Mouse (Mus musculus): ENCODE data around the gene Igsf21.

Igsf21 gene

DNA sequence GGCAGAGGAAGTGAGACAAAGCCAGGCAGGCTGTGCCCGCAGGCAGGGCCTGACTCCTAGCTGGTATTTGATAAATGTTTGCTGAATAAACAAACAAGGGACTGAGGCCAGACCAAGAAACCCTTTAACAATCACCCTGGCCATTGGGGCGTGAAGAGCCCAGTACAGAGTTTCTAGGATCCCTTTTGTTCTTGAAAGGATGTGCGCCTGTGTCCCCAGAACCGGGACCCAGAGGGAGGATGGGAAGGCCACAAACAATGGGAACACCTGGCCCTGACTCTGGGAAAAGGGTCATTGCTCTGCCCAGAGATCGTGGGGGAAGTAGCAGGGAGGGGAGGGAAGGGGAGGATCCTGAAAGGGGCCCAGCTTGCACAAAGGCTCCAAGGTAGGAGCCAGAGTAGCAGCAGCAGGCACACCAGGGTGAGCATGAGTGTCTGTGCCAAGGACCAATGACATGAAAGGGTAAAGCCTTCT, 269.2 kb downstream of the Igsf21 start:
- DNase-seq (ENCODE audit: low spot score), result peak; percentile 63
